Mouse (Mus musculus) hindbrain, embryonic 13.5 days (tissue): ENCODE data around the gene Slc29a2. TPM values are rescaled to one million over a fixed set of nuclear protein-coding genes. Genes with fewer than 3 reads are reported as not detected.

Experiments
- ATAC-seq: fragments of 200-750 bp; cut with Nextera tagmentation; 2 replicates; pipeline ENCODE4 v1.8.0; 2017; ENCODE audit warnings: moderate TSS enrichment; ENCODE audit not compliant: low FRiP score
- H3K27ac ChIP-seq: fragments of 300-500 bp; sonication (generic); 2 replicates; pipeline ENCODE4 v1.5.1; 2015; ENCODE audit warnings: inconsistent platforms, mild to moderate bottlenecking, moderate library complexity
- H3K27me3 ChIP-seq: fragments of 300-500 bp; sonication (generic); 2 replicates; pipeline ENCODE4 v1.6.1; 2015; ENCODE audit warnings: mild to moderate bottlenecking, inconsistent platforms
- H3K36me3 ChIP-seq: fragments of 300-500 bp; sonication (generic); 2 replicates; pipeline ENCODE4 v1.6.1; 2015; ENCODE audit warnings: mild to moderate bottlenecking, inconsistent platforms
- H3K4me1 ChIP-seq: fragments of 300-500 bp; sonication (generic); replicated peaks from 2 replicates; pipeline ENCODE4 v1.6.1; 2015; ENCODE audit warnings: inconsistent platforms
- H3K4me2 ChIP-seq: fragments of 300-500 bp; sonication (generic); 2 replicates; pipeline ENCODE4 v1.6.1; 2015; ENCODE audit warnings: inconsistent platforms, mild to moderate bottlenecking, moderate library complexity
- H3K4me3 ChIP-seq: fragments of 300-500 bp; sonication (generic); 2 replicates; pipeline ENCODE4 v1.5.1; 2015; ENCODE audit warnings: mild to moderate bottlenecking, inconsistent platforms
- H3K9ac ChIP-seq: fragments of 300-500 bp; sonication (generic); 2 replicates; pipeline ENCODE4 v1.6.1; 2015; ENCODE audit warnings: mild to moderate bottlenecking, inconsistent platforms
- H3K9me3 ChIP-seq: fragments of 300-500 bp; sonication (generic); 2 replicates; pipeline ENCODE4 v1.6.1; 2016; ENCODE audit warnings: inconsistent platforms
- WGBS: fragments of 180-500 bp; shearing (Covaris S2); methylation state at CpG from one replicate; pipeline ENCODE4 v1.1.7; 2015; 5-methylcytosine and 5-hydroxymethylcytosine counted together
- polyA plus RNA-seq: library from polyadenylated mRNA; unstranded; fragments of >200 nt; fragmentation: Nextera tagmentation; extraction: Ambion mirVana; gene quantifications from 2 replicates; pipeline ENCODE4 v1.2.1, GENCODE M21; 2015

Slc29a2 gene
- polyA plus RNA-seq, 1 experiment from 2014 or later: 11.3 TPM

- H3K9me3 ChIP-seq: no peaks in the 10 kb centered on the region
- no peak overlapping the region for H3K27ac ChIP-seq
- 31% methylated on average over 3 of the region's 3 CpGs for WGBS
- ATAC-seq: no peak
- H3K9ac ChIP-seq: peak overlapping the region; percentile 39; the same call in 1 of the 2 replicates
- peak overlapping the region; percentile 17; the same call in 1 of the 2 replicates for H3K4me2 ChIP-seq
- peaks cover 23% of the 10 kb centered on the region for H3K4me1 ChIP-seq
- H3K4me3 ChIP-seq: 0 out of 2 replicates have a peak overlapping the region, but pooled peaks have one; percentile 7
- H3K36me3 ChIP-seq: peaks cover 35% of the 10 kb centered on the region
- peaks cover 64% of the 10 kb centered on the region for H3K27me3 ChIP-seq
Observed at GRCm38 (mm10) chr19:5051515-5051914, 27.9 kb downstream of the Slc29a2 start.

- no peak overlapping the region for H3K4me2 ChIP-seq
- ATAC-seq: no peak
- no peak overlapping the region for H3K9ac ChIP-seq
- no peaks in the 10 kb centered on the region for H3K9me3 ChIP-seq
- no peak overlapping the region for H3K27ac ChIP-seq
- H3K27me3 ChIP-seq: peaks cover 64% of the 10 kb centered on the region
- H3K4me3 ChIP-seq: no peak overlapping the region
- whole genome bisulfite sequencing: 25% methylated on average over 25 of the region's 25 CpGs
- H3K36me3 ChIP-seq: peaks cover 27% of the 10 kb centered on the region
- peaks cover 23% of the 10 kb centered on the region for H3K4me1 ChIP-seq
Observed at GRCm38 (mm10) chr19:5052166-5052822, 28.6 kb downstream of the Slc29a2 start.

- no peak for ATAC-seq
- no peaks in the 10 kb centered on the region for H3K9me3 ChIP-seq
- no peak overlapping the region for H3K4me3 ChIP-seq
- peaks cover 23% of the 10 kb centered on the region for H3K4me1 ChIP-seq
- WGBS: 53% methylated on average over 17 of the region's 17 CpGs
- no peak overlapping the region for H3K27ac ChIP-seq
- H3K36me3 ChIP-seq: peaks cover 22% of the 10 kb centered on the region
- H3K4me2 ChIP-seq: no peak overlapping the region
- H3K27me3 ChIP-seq: peaks cover 64% of the 10 kb centered on the region
- no peak overlapping the region for H3K9ac ChIP-seq
Observed at GRCm38 (mm10) chr19:5052853-5053252, 29.2 kb downstream of the Slc29a2 start.

DNA sequence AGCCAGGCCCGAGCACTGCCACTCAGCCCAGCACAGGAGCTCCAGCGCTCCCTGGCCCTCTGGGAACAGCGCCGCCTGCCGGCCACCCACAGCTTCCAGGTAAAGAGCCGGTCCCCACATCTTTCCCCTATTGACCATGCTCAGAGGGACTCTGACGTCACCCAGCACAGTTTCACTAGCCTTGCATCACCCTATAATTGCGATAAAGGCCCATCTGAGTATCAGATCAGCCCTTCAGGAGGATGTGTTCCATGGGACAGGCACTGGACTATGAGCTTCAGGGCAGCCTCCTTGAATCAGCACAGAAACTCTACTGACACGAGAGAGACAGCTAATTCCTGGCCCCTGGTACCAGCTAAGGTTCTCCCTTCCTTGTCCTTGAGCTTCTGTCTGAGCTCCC is 30.2 kb downstream of the Slc29a2 start:
- 17% methylated on average over 9 of the region's 9 CpGs for WGBS
- Histone ChIP-seq H3K9ac (no peak overlapping the region), H3K4me3 (no peak overlapping the region), H3K36me3 (peaks cover 12% of the 10 kb centered on the region), H3K27me3 (peaks cover 67% of the 10 kb centered on the region), H3K27ac (no peak overlapping the region), H3K4me1 (peaks cover 27% of the 10 kb centered on the region), H3K4me2 (no peak overlapping the region), H3K9me3 (no peaks in the 10 kb centered on the region)
- no peak for ATAC-seq

- peak; percentile 38; the same call in 1 of the 2 replicates for ATAC-seq
- 11% methylated on average over 6 of the region's 6 CpGs for WGBS
- H3K27ac ChIP-seq: no peak overlapping the region
- no peaks in the 10 kb centered on the region for H3K36me3 ChIP-seq
- peaks cover 28% of the 10 kb centered on the region for H3K4me1 ChIP-seq
- H3K4me2 ChIP-seq: no peak overlapping the region
- no peaks in the 10 kb centered on the region for H3K9me3 ChIP-seq
- peaks cover 50% of the 10 kb centered on the region for H3K27me3 ChIP-seq
- no peak overlapping the region for H3K4me3 ChIP-seq
- 0 out of 2 replicates have a peak overlapping the region, but pooled peaks have one; percentile 5 for H3K9ac ChIP-seq
Observed at GRCm38 (mm10) chr19:5056251-5056650, 32.6 kb downstream of the Slc29a2 start.

- 24% methylated on average over 16 of the region's 16 CpGs for WGBS
- H3K27ac ChIP-seq: no peak overlapping the region
- H3K4me2 ChIP-seq: no peak overlapping the region
- H3K4me3 ChIP-seq: no peak overlapping the region
- peak overlapping the region; percentile 56 for H3K9ac ChIP-seq
- peaks cover 32% of the 10 kb centered on the region for H3K27me3 ChIP-seq
- no peaks in the 10 kb centered on the region for H3K36me3 ChIP-seq
- no peaks in the 10 kb centered on the region for H3K9me3 ChIP-seq
- no peak for ATAC-seq
- peaks cover 27% of the 10 kb centered on the region for H3K4me1 ChIP-seq
Observed at GRCm38 (mm10) chr19:5057876-5058775, 34.5 kb downstream of the Slc29a2 start.

DNA sequence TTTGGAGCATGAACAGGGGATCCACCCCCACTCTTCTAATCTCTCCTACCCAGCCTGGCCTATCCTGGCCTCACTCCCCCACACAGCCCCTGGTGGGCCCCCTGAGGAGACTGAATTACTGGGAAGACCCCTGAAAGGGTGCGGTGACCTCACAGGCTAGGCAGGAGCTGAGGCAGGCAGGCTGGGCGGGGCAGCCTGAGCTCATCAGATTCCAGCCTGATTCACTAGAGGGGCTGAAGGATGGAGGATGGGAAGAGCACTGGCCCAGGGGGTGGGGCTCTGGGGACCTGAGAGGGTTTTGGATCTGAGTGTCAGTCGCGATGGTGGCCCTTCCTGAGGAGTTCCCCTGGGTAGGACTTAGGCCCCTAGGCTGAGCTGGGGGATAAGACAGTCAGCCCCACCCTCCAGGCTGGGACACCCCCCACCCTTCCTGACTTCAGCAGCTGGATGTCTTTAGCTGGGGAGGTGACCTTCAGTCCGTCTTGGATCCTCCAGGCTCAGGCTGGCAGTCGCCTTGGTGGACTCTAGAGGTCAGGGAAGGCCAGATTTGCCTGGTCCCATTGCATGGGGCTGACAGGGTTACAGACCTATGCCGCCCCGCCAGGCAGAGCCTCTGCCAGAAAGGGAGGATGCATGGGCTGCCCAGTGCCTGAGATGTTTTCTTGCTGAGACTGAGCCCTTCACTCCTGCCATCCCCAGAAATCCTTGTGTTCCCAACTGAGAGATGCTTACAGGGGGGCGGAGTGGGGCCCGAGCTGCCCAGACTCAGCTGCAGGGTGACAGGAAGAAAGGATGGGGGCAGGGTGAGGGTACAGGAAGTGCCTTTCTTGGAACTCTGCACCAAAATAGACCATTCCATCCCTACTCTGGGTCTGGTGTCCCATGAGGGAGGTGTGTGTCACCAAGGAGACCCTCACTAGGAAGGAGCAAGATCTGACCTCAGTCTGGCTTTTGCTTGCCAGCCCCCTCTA is 35.4 kb downstream of the Slc29a2 start:
- H3K4me2 ChIP-seq: no peak overlapping the region
- peaks cover 22% of the 10 kb centered on the region for H3K27me3 ChIP-seq
- H3K4me3 ChIP-seq: no peak overlapping the region
- 17% methylated on average over 10 of the region's 10 CpGs for WGBS
- no peak overlapping the region for H3K27ac ChIP-seq
- H3K4me1 ChIP-seq: peaks cover 27% of the 10 kb centered on the region
- H3K36me3 ChIP-seq: no peaks in the 10 kb centered on the region
- no peaks in the 10 kb centered on the region for H3K9me3 ChIP-seq
- H3K9ac ChIP-seq: peak overlapping the region; percentile 56
- 0 out of 2 replicates have a peak, but pooled peaks have one; percentile 9 for ATAC-seq

- WGBS: 43% methylated on average over 5 of the region's 5 CpGs
- no peak overlapping the region for H3K4me3 ChIP-seq
- H3K4me2 ChIP-seq: no peak overlapping the region
- peak overlapping the region; percentile 20; the same call in 1 of the 2 replicates for H3K9ac ChIP-seq
- H3K27me3 ChIP-seq: peaks cover 16% of the 10 kb centered on the region
- H3K9me3 ChIP-seq: no peaks in the 10 kb centered on the region
- H3K4me1 ChIP-seq: peaks cover 27% of the 10 kb centered on the region
- no peaks in the 10 kb centered on the region for H3K36me3 ChIP-seq
- H3K27ac ChIP-seq: peak overlapping the region; percentile 18; the same call in 1 of the 2 replicates
- no peak for ATAC-seq
Observed at GRCm38 (mm10) chr19:5060365-5061330, 37.0 kb downstream of the Slc29a2 start.

- no peak overlapping the region for H3K4me2 ChIP-seq
- H3K27me3 ChIP-seq: peaks cover 29% of the 10 kb centered on the region
- H3K9me3 ChIP-seq: no peaks in the 10 kb centered on the region
- no peaks in the 10 kb centered on the region for H3K36me3 ChIP-seq
- no peak overlapping the region for H3K27ac ChIP-seq
- H3K4me3 ChIP-seq: no peak overlapping the region
- WGBS: 91% methylated on average over 5 of the region's 5 CpGs
- peaks cover 24% of the 10 kb centered on the region for H3K4me1 ChIP-seq
- ATAC-seq: no peak
- no peak overlapping the region for H3K9ac ChIP-seq
Observed at GRCm38 (mm10) chr19:5062041-5062440, 38.4 kb downstream of the Slc29a2 start.

GRCm38 (mm10) chr19:5062446-5062845 is 38.8 kb downstream of the Slc29a2 start:
- Histone ChIP-seq H3K27me3 (peaks cover 33% of the 10 kb centered on the region), H3K27ac (no peak overlapping the region), H3K36me3 (no peaks in the 10 kb centered on the region), H3K4me3 (no peak overlapping the region), H3K9me3 (no peaks in the 10 kb centered on the region), H3K4me1 (peaks cover 28% of the 10 kb centered on the region), H3K9ac (no peak overlapping the region), H3K4me2 (no peak overlapping the region)
- 77% methylated on average over 6 of the region's 6 CpGs for WGBS
- no peak for ATAC-seq

GRCm38 (mm10) chr19:5065104-5065503 is 41.4 kb downstream of the Slc29a2 start:
- Histone ChIP-seq H3K9ac (0 out of 2 replicates have a peak overlapping the region, but pooled peaks have one; percentile 19), H3K4me3 (no peak overlapping the region), H3K36me3 (no peaks in the 10 kb centered on the region), H3K9me3 (no peaks in the 10 kb centered on the region), H3K4me2 (no peak overlapping the region), H3K27me3 (peaks cover 54% of the 10 kb centered on the region), H3K27ac (no peak overlapping the region), H3K4me1 (peaks cover 44% of the 10 kb centered on the region)
- 78% methylated on average over 7 of the region's 7 CpGs for WGBS
- ATAC-seq: no peak
